Mouse (Mus musculus): ENCODE results near the gene Sstr4. TPM values are rescaled to one million over a fixed set of nuclear protein-coding genes. Genes with fewer than 3 reads are reported as not detected.
A peak's percentile ranks its signal among the peaks of the same experiment; 100 is the strongest.

Sstr4 gene
- total RNA-seq, 2 experiments from 2014 or later = 0.36 TPM; not detected in 1

DNA sequence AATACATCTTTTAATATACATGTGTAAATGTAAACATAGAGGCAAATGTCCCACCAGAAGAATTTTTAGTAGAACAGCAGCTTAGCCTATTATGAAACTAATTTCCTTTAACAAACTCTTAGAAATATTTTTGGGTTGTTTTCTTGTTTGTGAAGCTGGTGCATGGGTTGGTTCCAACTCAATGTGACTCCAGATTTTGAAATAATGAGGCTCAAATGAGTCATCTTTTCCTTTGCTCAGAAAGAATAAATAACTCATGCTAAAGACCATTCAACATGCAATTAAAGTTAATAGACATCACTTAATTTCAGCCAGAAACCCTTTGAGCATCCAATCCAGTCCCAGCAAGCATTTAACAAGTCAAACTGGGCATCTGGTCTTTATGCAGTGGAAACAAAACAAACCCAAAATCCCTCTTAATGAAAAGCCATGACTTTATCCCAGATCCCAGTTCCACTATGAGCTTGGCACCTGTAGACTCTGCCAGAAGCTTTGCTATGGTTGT is 33.9 kb downstream of the Sstr4 start:
- DNase-seq = no peak

DNA sequence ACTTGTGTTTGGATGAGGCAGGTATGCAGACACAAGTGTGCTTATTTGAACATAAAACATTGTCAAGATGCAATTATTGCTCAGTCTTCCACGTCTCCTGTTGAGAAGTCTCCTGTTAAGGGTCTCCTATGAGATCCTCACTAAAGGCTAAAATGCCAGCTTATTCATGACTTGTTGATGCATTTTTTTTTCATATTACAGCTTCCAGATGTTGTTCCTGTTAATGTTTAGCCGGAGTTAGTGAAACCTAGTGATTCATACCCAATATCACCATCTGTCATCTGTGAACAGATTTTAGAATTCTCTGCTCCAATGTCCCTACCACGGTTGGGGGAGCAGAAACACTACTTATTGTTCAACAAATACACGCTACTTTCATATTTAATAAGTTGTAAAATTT is 35.8 kb downstream of the Sstr4 start:
- no peak for DNase-seq

DNA sequence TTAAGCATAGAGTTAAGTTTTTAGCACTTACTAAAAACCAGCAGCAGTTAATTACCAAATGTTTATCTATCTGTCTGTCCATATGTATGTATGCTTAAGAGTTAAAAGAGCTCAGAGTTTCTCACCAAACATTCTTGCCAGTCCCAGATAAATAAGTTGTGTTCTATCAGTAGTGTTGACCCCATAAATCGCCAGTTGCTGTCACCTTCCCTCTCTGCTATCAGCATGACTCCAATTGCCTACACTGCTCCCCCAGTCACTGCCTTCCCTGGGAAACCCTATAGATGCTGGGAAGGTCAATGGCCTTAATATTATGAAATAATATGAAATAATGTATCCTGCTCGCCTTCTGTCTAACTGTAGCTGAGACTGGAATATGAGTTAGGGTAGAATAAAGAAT is 37.2 kb downstream of the Sstr4 start:
- DNase-seq = no peak

DNA sequence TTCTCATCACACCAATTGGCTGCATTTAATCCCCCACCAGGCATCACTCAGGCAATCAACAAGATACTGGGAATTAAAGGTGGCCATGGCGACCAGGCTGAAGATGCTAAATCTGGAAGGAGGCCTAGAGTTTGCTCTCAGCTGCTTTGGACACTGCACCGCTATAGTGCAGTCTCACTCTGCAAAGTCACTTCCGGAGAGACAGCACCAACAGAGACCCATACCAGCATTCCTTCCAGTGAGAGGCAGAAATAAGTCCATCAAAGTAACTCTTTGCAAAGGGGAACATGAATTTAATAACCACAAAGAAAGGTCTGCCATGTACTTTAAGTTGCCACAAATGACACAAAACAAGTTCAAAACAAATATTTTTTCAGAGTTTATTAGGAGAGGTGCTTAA is 41.1 kb downstream of the Sstr4 start:
- no peak for DNase-seq

DNA sequence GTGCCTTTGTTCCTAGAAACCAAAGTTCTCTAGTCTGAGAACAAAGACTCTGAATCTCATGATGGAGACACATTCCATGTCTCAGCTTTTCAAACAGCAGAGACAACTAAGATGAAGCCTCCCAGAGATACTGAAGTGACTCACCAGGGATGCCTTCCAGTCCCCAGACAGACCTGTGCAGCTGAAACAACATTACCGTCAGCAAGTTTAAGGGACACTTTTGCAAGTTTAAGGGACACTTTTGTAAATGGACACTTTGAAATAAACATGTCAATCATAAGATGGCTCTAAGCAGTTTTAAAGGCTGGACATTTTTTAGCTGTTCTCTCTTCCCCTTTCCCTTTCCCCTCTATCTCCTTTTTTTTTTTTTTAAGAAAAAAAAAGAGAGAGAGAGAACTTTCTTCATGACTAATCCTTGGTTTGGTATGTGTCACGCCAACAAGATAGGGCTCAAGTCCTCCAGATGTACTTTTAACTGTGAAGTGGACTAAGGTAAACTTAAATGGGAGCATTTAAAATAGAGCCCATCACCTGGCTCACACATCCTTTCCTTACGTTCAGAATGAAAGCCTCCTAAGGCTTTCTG is 44.6 kb downstream of the Sstr4 start:
- no peak for DNase-seq

DNA sequence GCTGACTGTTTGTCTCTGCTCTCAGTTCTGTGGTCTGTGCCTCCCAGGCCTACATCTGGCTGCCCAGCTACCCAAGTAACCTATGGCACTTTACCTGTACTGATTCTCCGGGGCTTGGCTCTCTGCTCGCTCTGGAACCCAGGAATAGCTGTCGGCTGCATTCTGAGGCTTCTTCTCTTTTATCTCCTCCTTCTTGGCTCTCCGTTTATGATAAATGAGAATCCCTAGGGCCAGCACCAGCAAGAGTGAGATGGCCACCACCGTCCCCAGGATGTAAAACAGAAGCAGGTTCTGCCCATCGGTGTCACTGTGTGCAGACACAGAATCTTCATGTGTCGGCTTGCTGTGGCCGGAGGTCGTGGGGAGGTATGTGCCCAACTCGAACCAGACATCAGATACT is 46.3 kb downstream of the Sstr4 start:
- DNase-seq = no peak

DNA sequence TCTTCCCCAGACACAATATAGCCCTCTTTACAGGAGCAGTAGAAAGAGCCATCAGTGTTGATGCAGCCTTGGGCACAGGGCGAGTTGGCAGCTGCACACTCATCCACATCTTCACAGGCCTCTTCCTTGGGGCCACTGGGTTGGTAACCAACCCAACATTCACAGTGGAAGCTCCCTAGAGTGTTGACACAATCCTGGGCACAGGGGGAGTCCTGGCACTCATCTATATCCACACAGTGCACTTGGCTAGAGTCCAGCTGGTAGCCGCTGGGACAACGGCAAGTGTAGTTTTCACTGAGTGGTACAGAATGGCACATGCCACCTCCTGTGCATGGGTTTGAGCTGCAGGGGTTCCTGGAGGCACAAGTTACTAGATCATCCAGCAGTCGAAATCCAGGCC is 47.0 kb downstream of the Sstr4 start:
- DNase-seq = no peak

DNA sequence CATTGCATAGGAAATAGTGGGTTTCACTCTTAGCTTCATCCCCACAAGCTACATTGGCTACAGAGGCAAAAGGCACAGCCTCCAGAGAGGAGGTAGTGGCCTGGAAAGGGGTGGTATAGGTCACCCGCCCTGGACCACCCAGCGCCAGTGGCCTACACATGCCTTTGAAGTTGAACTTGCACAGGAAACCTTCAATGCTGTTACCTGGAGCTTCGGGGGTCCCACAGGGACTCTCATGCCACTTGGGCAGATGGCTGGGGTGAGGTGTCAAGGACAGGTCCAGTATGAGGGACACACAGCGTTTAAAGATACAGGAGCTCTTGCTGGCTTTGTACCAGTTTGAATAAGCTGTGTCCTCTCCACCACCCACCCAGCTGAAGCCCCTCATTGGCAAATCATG is 47.6 kb downstream of the Sstr4 start:
- no peak for DNase-seq

DNA sequence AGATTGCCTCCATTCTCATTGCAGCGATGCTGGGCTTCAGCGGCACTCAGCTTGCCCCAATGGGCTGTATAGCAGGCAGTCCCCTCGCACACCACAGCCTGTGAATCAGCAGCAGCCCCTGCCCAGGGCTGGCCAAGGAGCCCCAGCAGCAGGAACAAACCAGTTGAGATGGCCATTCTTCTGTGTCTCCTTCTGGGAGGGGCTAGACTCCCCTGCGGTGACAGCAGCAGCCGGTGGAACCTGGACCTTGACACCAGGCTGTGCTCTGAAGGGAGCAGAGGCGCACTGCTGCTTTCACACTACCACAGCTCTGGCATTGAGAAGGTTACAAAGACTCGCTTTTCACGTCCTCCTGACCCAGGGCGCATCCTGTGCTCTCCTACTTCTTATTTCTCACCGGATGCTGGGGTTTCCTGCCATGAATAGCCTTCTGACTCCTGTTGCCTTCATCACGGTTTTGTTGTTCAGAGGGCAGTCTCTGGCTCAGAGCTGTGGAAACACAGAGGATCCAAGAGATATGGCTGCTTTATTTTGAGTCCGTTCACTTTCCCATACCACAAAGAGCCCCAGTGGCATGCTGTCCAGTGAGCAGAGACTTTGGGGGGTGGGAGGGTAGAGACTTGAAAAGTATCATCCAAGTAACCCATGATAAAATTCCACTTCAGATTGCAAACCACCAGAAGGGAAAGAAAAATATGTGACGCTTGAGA is 48.3 kb downstream of the Sstr4 start, which contains the start of gene Cd93:
Gene Cd93, minus strand, starts transcription at position 315 of the 710 bp plus-strand sequence.
- DNase-seq = peak; percentile 49 to 59

DNA sequence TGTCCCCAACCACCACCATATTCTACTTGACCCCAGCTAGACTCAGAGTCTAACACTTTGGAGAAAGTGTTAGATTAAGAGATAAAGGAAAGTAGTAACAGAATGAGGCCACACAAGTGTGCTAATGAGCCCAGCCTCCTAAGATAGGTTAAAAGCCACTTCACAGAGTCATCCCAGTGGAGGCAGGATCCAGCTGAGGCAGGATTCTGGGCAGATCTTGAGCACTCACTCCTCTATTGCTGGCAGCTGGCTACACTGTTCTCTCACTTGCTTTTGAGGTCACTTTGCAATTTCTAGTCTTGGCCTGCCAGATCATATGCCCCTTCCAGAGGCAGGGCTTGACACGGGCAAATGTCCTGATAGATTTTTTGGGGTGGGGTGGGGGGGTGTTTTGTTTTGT is 49.3 kb downstream of the Sstr4 start:
- no peak for DNase-seq

DNA sequence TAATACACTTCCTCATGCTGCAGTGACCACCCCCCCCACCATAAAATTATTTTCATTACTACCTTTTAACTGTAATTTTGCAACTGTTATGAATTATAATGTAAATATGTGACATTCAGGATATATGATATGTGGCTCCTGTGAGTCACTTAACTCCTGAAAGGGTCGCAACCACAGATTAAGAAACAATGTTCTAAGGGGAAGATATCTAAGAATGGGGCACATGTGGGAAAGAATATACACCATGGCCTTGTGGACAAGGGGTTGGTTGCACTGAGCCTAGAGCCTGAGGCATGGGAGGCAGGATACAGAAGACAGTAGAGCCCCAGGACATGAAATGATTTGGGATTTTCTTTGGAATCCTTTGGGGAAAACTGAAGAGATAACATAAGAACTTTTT is 50.5 kb downstream of the Sstr4 start:
- no peak for DNase-seq

Other genes starting within 250 kb of the Sstr4 start
- 10 to 100 TPM; 20.5 to 34.7 TPM for gene Thbd, start 12.8 kb downstream of the Sstr4 start, total RNA-seq (2021)
- gene Cd93, start 48.2 kb downstream of the Sstr4 start, total RNA-seq (2021) = 10 to 100 TPM; 24.2 to 55.3 TPM